Mouse (Mus musculus) liver, adult 2 months (tissue): ENCODE measurements at regions not wholly inside any gene's neighbourhood (a gene's known extent, or its start where the extent isn't known, plus 50 kb on each side); places are given as distances from the start of the nearest gene placed in this dataset.

Experiments
- DNase-seq: peaks from one replicate; pipeline ENCODE4 v3.0.0-alpha.2; 2011; ENCODE audit warnings: low read depth, low spot score; ENCODE audit errors: extremely low read depth
- H3K27ac ChIP-seq: fragments of 200-500 bp; replicated peaks from 2 replicates; pipeline ENCODE4 v1.5.1; 2012; ENCODE audit warnings: low read depth, mild to moderate bottlenecking, control low read depth, inconsistent platforms, low read length; ENCODE audit not compliant: insufficient read depth
- H3K27me3 ChIP-seq: fragments of 200-500 bp; 2 replicates; pipeline ENCODE4 v1.6.1; 2012; ENCODE audit warnings: mild to moderate bottlenecking, moderate library complexity, low read length, inconsistent platforms; ENCODE audit not compliant: control insufficient read depth, insufficient read depth
- H3K36me3 ChIP-seq: fragments of 200-500 bp; 2 replicates; pipeline ENCODE4 v1.6.1; 2012; ENCODE audit warnings: low read length, inconsistent platforms; ENCODE audit not compliant: control insufficient read depth, insufficient read depth
- H3K4me1 ChIP-seq: fragments of 200-500 bp; 2 replicates; pipeline ENCODE4 v1.6.1; 2011; ENCODE audit warnings: low read length; ENCODE audit not compliant: control insufficient read depth, insufficient read depth
- H3K4me3 ChIP-seq: fragments of 200-500 bp; 2 replicates; pipeline ENCODE4 v1.5.1; 2011; ENCODE audit warnings: low read depth, mild to moderate bottlenecking, control low read depth, low read length, moderate library complexity; ENCODE audit not compliant: insufficient read depth
- H3K79me2 ChIP-seq: fragments of 200-500 bp; 2 replicates; pipeline ENCODE4 v1.6.1; 2012; ENCODE audit warnings: inconsistent platforms, mild to moderate bottlenecking, low read length, moderate library complexity; ENCODE audit not compliant: control insufficient read depth, insufficient read depth
- H3K9ac ChIP-seq: fragments of 200-500 bp; 2 replicates; pipeline ENCODE4 v1.6.1; 2012; ENCODE audit warnings: low read depth, mild to moderate bottlenecking, control low read depth, inconsistent platforms, low read length
- CTCF ChIP-seq: fragments of 200-500 bp; IDR thresholded peaks from 2 replicates; pipeline ENCODE4 v1.5.1; 2011; ENCODE audit warnings: low read depth, low read length, control low read depth
- POLR2A ChIP-seq: fragments of 200-500 bp; IDR thresholded peaks from 2 replicates; pipeline ENCODE4 v1.6.1; 2011; ENCODE audit warnings: low read length, control low read depth; ENCODE audit not compliant: insufficient read depth; ENCODE audit errors: extremely low read depth
- WGBS: fragments of 180-500 bp; shearing (Covaris S2); methylation state at CpG from one replicate; pipeline ENCODE4 v1.1.7; 2018; 5-methylcytosine and 5-hydroxymethylcytosine counted together

DNA sequence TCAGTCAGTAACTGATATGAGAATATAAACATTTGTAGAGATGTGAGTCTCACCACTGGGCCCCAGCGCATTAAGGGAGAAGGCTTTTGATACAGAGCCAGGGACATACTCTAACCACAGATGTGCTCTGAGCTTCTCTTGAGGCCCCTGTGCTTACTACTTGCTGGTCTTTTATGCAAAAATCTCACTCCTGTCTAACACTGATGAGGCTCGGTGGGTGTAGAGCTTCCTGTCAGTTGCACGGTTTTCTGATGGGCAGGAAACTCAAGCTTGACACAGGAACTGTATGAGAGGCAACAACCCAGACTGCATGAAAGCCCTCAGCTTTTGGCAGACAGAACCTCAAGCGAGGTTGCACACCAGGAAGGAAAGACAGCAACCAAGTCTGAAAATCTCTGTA lies 789.0 kb upstream of the Lrrc6 start:
- Histone ChIP-seq H3K27me3 (no peaks in the 10 kb centered on the region), H3K4me3 (no peak overlapping the region), H3K36me3 (no peaks in the 10 kb centered on the region), H3K4me1 (no peaks in the 10 kb centered on the region), H3K9ac (no peak overlapping the region), H3K27ac (no peak overlapping the region), H3K79me2 (no peaks in the 10 kb centered on the region)
- DNase-seq, result no peak
- 69% methylated on average over 4 of the region's 4 CpGs for WGBS
- TF ChIP-seq CTCF (no peak), POLR2A (no peak)

- no peak for DNase-seq
- Histone ChIP-seq H3K4me3 (no peak overlapping the region), H3K4me1 (no peaks in the 10 kb centered on the region), H3K27ac (no peak overlapping the region), H3K27me3 (no peaks in the 10 kb centered on the region), H3K36me3 (no peaks in the 10 kb centered on the region), H3K79me2 (no peaks in the 10 kb centered on the region), H3K9ac (no peak overlapping the region)
- no peak for TF ChIP-seq POLR2A
- no peak for TF ChIP-seq CTCF
- 75% methylated on average over 4 of the region's 4 CpGs for WGBS
Observed at GRCm38 (mm10) chr15:67284941-67285340, 784.2 kb upstream of the Lrrc6 start.

DNA sequence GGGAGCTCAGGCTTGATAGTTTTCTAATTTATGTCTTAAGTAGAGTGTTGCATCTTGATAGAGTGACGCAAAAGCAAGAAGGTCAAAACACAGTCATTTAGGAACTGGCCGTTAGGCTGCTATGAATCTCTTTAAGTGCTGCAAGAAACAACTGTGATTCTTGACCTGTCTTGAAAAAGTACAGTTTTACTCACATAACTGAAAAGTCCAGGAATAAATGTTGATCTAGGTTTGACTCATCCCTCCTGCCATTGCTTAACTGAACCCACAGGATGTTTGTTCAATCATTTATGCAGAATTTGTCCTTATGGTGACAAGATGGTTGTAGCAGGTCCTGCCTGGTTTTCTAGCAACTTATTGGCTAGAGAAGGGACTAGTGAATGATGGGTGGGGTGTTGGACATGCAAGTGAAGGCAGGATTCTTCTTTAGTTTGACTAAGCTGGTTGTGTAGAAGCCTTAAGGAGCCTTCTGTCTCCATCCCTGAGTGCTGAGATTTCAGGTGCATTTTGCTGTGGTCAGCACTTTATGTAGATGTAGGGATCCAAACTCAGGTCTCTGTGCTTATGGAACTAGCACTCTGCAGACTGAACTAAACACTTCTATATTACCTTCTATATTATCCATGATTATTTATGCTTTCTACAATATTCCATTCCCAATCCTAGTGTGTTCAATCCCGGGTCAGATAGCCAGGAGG lies 782.7 kb upstream of the Lrrc6 start:
- H3K4me1 ChIP-seq, result no peaks in the 10 kb centered on the region
- no peak overlapping the region for H3K4me3 ChIP-seq
- H3K79me2 ChIP-seq, result no peaks in the 10 kb centered on the region
- TF ChIP-seq POLR2A, result no peak
- TF ChIP-seq CTCF, result no peak
- no peak overlapping the region for H3K9ac ChIP-seq
- H3K27ac ChIP-seq, result no peak overlapping the region
- H3K36me3 ChIP-seq, result no peaks in the 10 kb centered on the region
- DNase-seq, result no peak
- H3K27me3 ChIP-seq, result no peaks in the 10 kb centered on the region
- 88% methylated on average over 3 of the region's 3 CpGs for WGBS

DNA sequence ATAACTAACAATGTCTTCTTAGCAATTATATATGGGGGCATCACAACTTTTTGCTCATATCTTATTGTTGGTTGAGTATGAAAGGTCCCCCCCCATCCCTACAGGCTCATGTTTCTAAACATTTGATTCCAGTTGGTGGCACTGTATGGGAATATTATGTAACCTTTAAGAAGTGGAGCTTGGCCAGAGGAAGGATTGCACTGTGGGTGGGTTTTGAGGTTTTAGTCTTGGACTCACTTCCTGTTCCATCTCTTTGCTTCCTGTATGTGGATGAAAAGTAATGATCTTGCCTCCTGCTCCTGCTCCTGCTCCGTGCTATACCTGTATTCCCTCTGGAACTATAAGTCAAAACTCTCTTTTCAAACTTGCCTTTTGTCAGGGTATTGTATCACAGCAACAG lies 778.2 kb upstream of the Lrrc6 start:
- Histone ChIP-seq H3K79me2 (no peaks in the 10 kb centered on the region), H3K36me3 (no peaks in the 10 kb centered on the region), H3K4me1 (no peaks in the 10 kb centered on the region), H3K9ac (no peak overlapping the region), H3K4me3 (no peak overlapping the region), H3K27me3 (no peaks in the 10 kb centered on the region), H3K27ac (no peak overlapping the region)
- no peak for DNase-seq
- no peak for TF ChIP-seq POLR2A
- TF ChIP-seq CTCF, result no peak
- 73% methylated on average over 1 of the region's 1 CpGs for WGBS

GRCm38 (mm10) chr15:67275058-67275457 lies 774.3 kb upstream of the Lrrc6 start:
- no peak for DNase-seq
- no peaks in the 10 kb centered on the region for H3K79me2 ChIP-seq
- H3K9ac ChIP-seq, result no peak overlapping the region
- H3K27me3 ChIP-seq, result no peaks in the 10 kb centered on the region
- H3K4me1 ChIP-seq, result no peaks in the 10 kb centered on the region
- TF ChIP-seq CTCF (no peak), POLR2A (no peak)
- H3K36me3 ChIP-seq, result no peaks in the 10 kb centered on the region
- no peak overlapping the region for H3K27ac ChIP-seq
- no peak overlapping the region for H3K4me3 ChIP-seq

GRCm38 (mm10) chr15:67272397-67272796 lies 771.7 kb upstream of the Lrrc6 start:
- DNase-seq, result no peak
- Histone ChIP-seq H3K4me1 (no peaks in the 10 kb centered on the region), H3K27me3 (no peaks in the 10 kb centered on the region), H3K36me3 (no peaks in the 10 kb centered on the region), H3K9ac (no peak overlapping the region), H3K27ac (no peak overlapping the region), H3K79me2 (no peaks in the 10 kb centered on the region), H3K4me3 (no peak overlapping the region)
- TF ChIP-seq CTCF (no peak), POLR2A (no peak)
- 85% methylated on average over 2 of the region's 2 CpGs for WGBS
